Mouse (Mus musculus): ENCODE results near the gene Trp73. TPM values are rescaled to one million over a fixed set of nuclear protein-coding genes. Genes with fewer than 3 reads are reported as not detected.
A peak's percentile ranks its signal among the peaks of the same experiment; 100 is the strongest.

The Trp73 gene
- polyA plus RNA-seq, 1 experiment from 2014 or later = 1.5 TPM

- Histone ChIP-seq H3K9ac (replicated peaks) (no peak overlapping the region), H3K4me1 (replicated peaks) (no peaks in the 10 kb centered on the region), H3K4me3 (replicated peaks) (no peak overlapping the region), H3K27ac (no peak overlapping the region), H3K4me2 (replicated peaks) (no peak overlapping the region), H3K27me3 (no peaks in the 10 kb centered on the region), H3K9me3 (no peaks in the 10 kb centered on the region), H3K36me3 (no peaks in the 10 kb centered on the region)
- no peak for ATAC-seq
- WGBS = 68% methylated on average over 2 of the region's 2 CpGs
Measured at GRCm38 (mm10) chr4:154056661-154057060, 83.3 kb downstream of the Trp73 start.

GRCm38 (mm10) chr4:154056046-154056445 lies 84.0 kb downstream of the Trp73 start:
- Histone ChIP-seq H3K36me3 (no peaks in the 10 kb centered on the region), H3K4me3 (replicated peaks) (no peak overlapping the region), H3K9ac (replicated peaks) (no peak overlapping the region), H3K4me2 (replicated peaks) (no peak overlapping the region), H3K27me3 (no peaks in the 10 kb centered on the region), H3K9me3 (no peaks in the 10 kb centered on the region), H3K4me1 (replicated peaks) (no peaks in the 10 kb centered on the region), H3K27ac (no peak overlapping the region)
- no peak for ATAC-seq
- 72% methylated on average over 2 of the region's 2 CpGs for WGBS

- no peaks in the 10 kb centered on the region for H3K4me1 ChIP-seq (replicated peaks)
- H3K9ac ChIP-seq (replicated peaks) = no peak overlapping the region
- 88% methylated on average over 7 of the region's 7 CpGs for WGBS
- H3K9me3 ChIP-seq = no peaks in the 10 kb centered on the region
- no peak overlapping the region for H3K27ac ChIP-seq
- H3K27me3 ChIP-seq = no peaks in the 10 kb centered on the region
- H3K4me3 ChIP-seq (replicated peaks) = no peak overlapping the region
- H3K36me3 ChIP-seq = no peaks in the 10 kb centered on the region
- ATAC-seq = no peak
- no peak overlapping the region for H3K4me2 ChIP-seq (replicated peaks)
Measured at GRCm38 (mm10) chr4:154055482-154055881, 84.5 kb downstream of the Trp73 start.

GRCm38 (mm10) chr4:154053065-154053464 lies 86.9 kb downstream of the Trp73 start:
- Histone ChIP-seq H3K4me1 (replicated peaks) (no peaks in the 10 kb centered on the region), H3K9me3 (no peaks in the 10 kb centered on the region), H3K4me2 (replicated peaks) (no peak overlapping the region), H3K9ac (replicated peaks) (no peak overlapping the region), H3K36me3 (no peaks in the 10 kb centered on the region), H3K27ac (no peak overlapping the region), H3K4me3 (replicated peaks) (no peak overlapping the region), H3K27me3 (no peaks in the 10 kb centered on the region)
- no peak for ATAC-seq
- 67% methylated on average over 4 of the region's 4 CpGs for WGBS

GRCm38 (mm10) chr4:154051401-154051800 lies 88.6 kb downstream of the Trp73 start:
- ATAC-seq = no peak
- 92% methylated on average over 3 of the region's 3 CpGs for WGBS

GRCm38 (mm10) chr4:154045837-154046236 lies 94.2 kb downstream of the Trp73 start:
- no peak for ATAC-seq
- WGBS = 66% methylated on average over 5 of the region's 5 CpGs
- no peaks in the 10 kb centered on the region for H3K36me3 ChIP-seq
- no peak overlapping the region for H3K27ac ChIP-seq
- H3K4me1 ChIP-seq (replicated peaks) = no peaks in the 10 kb centered on the region
- H3K9me3 ChIP-seq = no peaks in the 10 kb centered on the region
- H3K27me3 ChIP-seq = no peaks in the 10 kb centered on the region
- H3K4me2 ChIP-seq (replicated peaks) = no peak overlapping the region
- H3K9ac ChIP-seq (replicated peaks) = no peak overlapping the region
- no peak overlapping the region for H3K4me3 ChIP-seq (replicated peaks)

More at GRCm38 (mm10) chr4:154051401-154051800, 88.6 kb downstream of the Trp73 start:
- Histone ChIP-seq H3K36me3 (no peaks in the 10 kb centered on the region), H3K4me1 (replicated peaks) (no peaks in the 10 kb centered on the region), H3K9ac (replicated peaks) (no peak overlapping the region), H3K27me3 (no peaks in the 10 kb centered on the region), H3K9me3 (no peaks in the 10 kb centered on the region), H3K4me2 (replicated peaks) (no peak overlapping the region), H3K4me3 (replicated peaks) (no peak overlapping the region), H3K27ac (no peak overlapping the region)

GRCm38 (mm10) chr4:154042577-154042976 lies 97.4 kb downstream of the Trp73 start, which contains the start of gene Ccdc27:
Gene Ccdc27, minus strand, starts transcription at chr4:154042677.
- WGBS = 86% methylated on average over 9 of the region's 9 CpGs
- H3K4me3 ChIP-seq (replicated peaks) = no peak within 1 kb of the TSS
- no peak for ATAC-seq

GRCm38 (mm10) chr4:154037123-154037522 lies 102.9 kb downstream of the Trp73 start:
- Histone ChIP-seq H3K9me3 (no peaks in the 10 kb centered on the region), H3K27ac (no peak overlapping the region), H3K36me3 (no peaks in the 10 kb centered on the region), H3K4me3 (replicated peaks) (no peak overlapping the region), H3K27me3 (no peaks in the 10 kb centered on the region), H3K4me1 (replicated peaks) (no peaks in the 10 kb centered on the region), H3K4me2 (replicated peaks) (no peak overlapping the region), H3K9ac (replicated peaks) (no peak overlapping the region)
- no peak for ATAC-seq
- 53% methylated on average over 3 of the region's 3 CpGs for WGBS

More at GRCm38 (mm10) chr4:154042577-154042976, 97.4 kb downstream of the Trp73 start, which contains the start of gene Ccdc27:
- H3K27ac ChIP-seq = no peak within 1 kb of the TSS
- H3K27me3 ChIP-seq = no peaks in the 10 kb centered on the region
- no peaks in the 10 kb centered on the region for H3K36me3 ChIP-seq
- no peak within 1 kb of the TSS for H3K9ac ChIP-seq (replicated peaks)
- no peaks in the 10 kb centered on the region for H3K9me3 ChIP-seq
- H3K4me2 ChIP-seq (replicated peaks) = no peak within 1 kb of the TSS
- no peaks in the 10 kb centered on the region for H3K4me1 ChIP-seq (replicated peaks)

GRCm38 (mm10) chr4:154028646-154029045 lies 111.4 kb downstream of the Trp73 start:
- Histone ChIP-seq H3K9me3 (no peaks in the 10 kb centered on the region), H3K4me3 (replicated peaks) (no peak overlapping the region), H3K27ac (no peak overlapping the region), H3K4me2 (replicated peaks) (no peak overlapping the region), H3K27me3 (peaks cover 39% of the 10 kb centered on the region), H3K36me3 (no peaks in the 10 kb centered on the region), H3K9ac (replicated peaks) (no peak overlapping the region), H3K4me1 (replicated peaks) (peaks cover 22% of the 10 kb centered on the region)
- ATAC-seq = no peak

- H3K9me3 ChIP-seq = no peaks in the 10 kb centered on the region
- no peak for ATAC-seq
- H3K27me3 ChIP-seq = peaks cover 44% of the 10 kb centered on the region
- no peaks in the 10 kb centered on the region for H3K36me3 ChIP-seq
- H3K4me3 ChIP-seq (replicated peaks) = no peak overlapping the region
- WGBS = 86% methylated on average over 7 of the region's 7 CpGs
- peaks cover 24% of the 10 kb centered on the region for H3K4me1 ChIP-seq (replicated peaks)
- no peak overlapping the region for H3K4me2 ChIP-seq (replicated peaks)
- H3K27ac ChIP-seq = no peak overlapping the region
- no peak overlapping the region for H3K9ac ChIP-seq (replicated peaks)
Measured at GRCm38 (mm10) chr4:154028066-154028465, 111.9 kb downstream of the Trp73 start.

- no peak overlapping the region for H3K27ac ChIP-seq
- H3K4me2 ChIP-seq (replicated peaks) = peak overlapping the region; percentile 56
- 27% methylated on average over 2 of the region's 2 CpGs for WGBS
- no peak overlapping the region for H3K9ac ChIP-seq (replicated peaks)
- H3K4me1 ChIP-seq (replicated peaks) = peaks cover 24% of the 10 kb centered on the region
- H3K4me3 ChIP-seq (replicated peaks) = peak overlapping the region; percentile 32
- peaks cover 11% of the 10 kb centered on the region for H3K36me3 ChIP-seq
- H3K9me3 ChIP-seq = no peaks in the 10 kb centered on the region
- ATAC-seq = no peak
- H3K27me3 ChIP-seq = peaks cover 44% of the 10 kb centered on the region
Measured at GRCm38 (mm10) chr4:154026441-154026761, 113.6 kb downstream of the Trp73 start.

- Histone ChIP-seq H3K27me3 (peaks cover 44% of the 10 kb centered on the region), H3K4me3 (replicated peaks) (peak within 1 kb of the TSS; percentile 32), H3K9ac (replicated peaks) (peak within 1 kb of the TSS; percentile 50), H3K4me1 (replicated peaks) (peaks cover 24% of the 10 kb centered on the region), H3K27ac (no peak within 1 kb of the TSS; the same call in 1 of the 2 replicates), H3K9me3 (no peaks in the 10 kb centered on the region), H3K4me2 (replicated peaks) (peak within 1 kb of the TSS; percentile 56), H3K36me3 (peaks cover 17% of the 10 kb centered on the region)
- peak; percentile 55 for ATAC-seq
- 3% methylated on average over 32 of the region's 33 CpGs for WGBS
Measured at GRCm38 (mm10) chr4:154025641-154026440, 114.2 kb downstream of the Trp73 start, which contains the start of gene Smim1. Gene Smim1, minus strand, starts transcription at chr4:154026230.

All from midbrain, embryonic 13.5 days (tissue).